Mouse (Mus musculus): ENCODE data around the gene S1pr3.

- TF ChIP-seq CTCF (IDR thresholded peaks at IDR 0.05; ENCODE audit: low read depth): no peak
- no peak for TF ChIP-seq EP300 (IDR thresholded peaks at IDR 0.05; ENCODE audit: low read depth)
Measured at GRCm38 (mm10) chr13:51381498-51381897, 26.9 kb upstream of the S1pr3 start.
